Comparison of ENCODE assay signal across 20 mouse cellular contexts in genomic region chr16:11637794-11638193, GRCm38 (mm10).
DNase-seq lines count a peak whose midpoint lies in the region; ATAC-seq and TF ChIP-seq lines count a peak whose summit lies in the region.
"Had no signal": no experiment of that assay in that cellular context is flagged by ENCODE, and none has a peak within 500 bp of the region (broad histone marks: within the 10 kb centered on the region; RNA-seq: fewer than 3 reads in every experiment).

No protein-coding gene starts in this region.

- H3K4me3 ChIP-seq in forebrain, embryonic 10.5 days, result no peak overlapping the region
- H3K4me3 ChIP-seq in forebrain, embryonic 12.5 days (replicated peaks), result no peak overlapping the region
- no peak overlapping the region for H3K4me3 ChIP-seq in layer of hippocampus, adult 2 months
- no peak overlapping the region for H3K4me3 ChIP-seq in midbrain, embryonic 14.5 days (replicated peaks; ENCODE audit: low read depth, low read length)
- H3K4me3 ChIP-seq in midbrain, embryonic 16.5 days (ENCODE audit: low read depth, low read length), result no peak overlapping the region
- H3K4me3 ChIP-seq in midbrain, postnatal 0 days (ENCODE audit: low read depth, low read length), result no peak overlapping the region
- H3K4me3 ChIP-seq in intestine, embryonic 16.5 days (ENCODE audit: low read length), result no peak overlapping the region
- H3K4me3 ChIP-seq: forebrain, embryonic 15.5 days; heart, embryonic 12.5 days; heart, embryonic 15.5 days had no signal

- no peak for DNase-seq in forebrain, embryonic 10.5 days (ENCODE audit: extremely low spot score, low spot score)
- no peak for DNase-seq in layer of hippocampus, adult 2 months (ENCODE audit: low spot score in 2 of 2)
- DNase-seq in layer of hippocampus, adult 9-10 months (ENCODE audit: low spot score), result no peak
- DNase-seq in midbrain, embryonic 14.5 days, result no peak
- DNase-seq in midbrain, postnatal 0 days (ENCODE audit: low spot score), result no peak
- DNase-seq: adrenal gland, adult 8-10 months; adrenal gland, postnatal 25 days; cerebellum, adult 18-20 months; cerebellum, postnatal 14 days; gastrocnemius, postnatal 25 days; heart, postnatal 10 days; heart, postnatal 36 days had no signal

- H3K27me3 ChIP-seq in forebrain, embryonic 10.5 days (ENCODE audit: poor library complexity, severe bottlenecking), result no peaks in the 10 kb centered on the region
- no peaks in the 10 kb centered on the region for H3K27me3 ChIP-seq in forebrain, embryonic 12.5 days
- no peaks in the 10 kb centered on the region for H3K27me3 ChIP-seq in midbrain, embryonic 14.5 days (ENCODE audit: control insufficient read depth, insufficient read depth, low read length)
- no peaks in the 10 kb centered on the region for H3K27me3 ChIP-seq in midbrain, embryonic 16.5 days (ENCODE audit: control insufficient read depth, insufficient read depth, low read depth, low read length)
- no peaks in the 10 kb centered on the region for H3K27me3 ChIP-seq in midbrain, postnatal 0 days (ENCODE audit: insufficient read depth, low read length)
- H3K27me3 ChIP-seq in intestine, embryonic 16.5 days (replicated peaks; ENCODE audit: control insufficient read depth, insufficient read depth, low read length), result no peaks in the 10 kb centered on the region
- H3K27me3 ChIP-seq: forebrain, embryonic 15.5 days; heart, embryonic 12.5 days; heart, embryonic 15.5 days had no signal

- H3K9me3 ChIP-seq in forebrain, embryonic 10.5 days, result no peaks in the 10 kb centered on the region
- H3K9me3 ChIP-seq in forebrain, embryonic 12.5 days, result no peaks in the 10 kb centered on the region
- H3K9me3 ChIP-seq in midbrain, embryonic 14.5 days (ENCODE audit: control insufficient read depth, low read length), result no peaks in the 10 kb centered on the region
- no peaks in the 10 kb centered on the region for H3K9me3 ChIP-seq in midbrain, embryonic 16.5 days (replicated peaks; ENCODE audit: control insufficient read depth, low read length, poor library complexity, severe bottlenecking)
- no peaks in the 10 kb centered on the region for H3K9me3 ChIP-seq in midbrain, postnatal 0 days (ENCODE audit: low read length)
- no peaks in the 10 kb centered on the region for H3K9me3 ChIP-seq in intestine, embryonic 16.5 days (ENCODE audit: control insufficient read depth, low read length)
- H3K9me3 ChIP-seq: forebrain, embryonic 15.5 days; heart, embryonic 12.5 days; heart, embryonic 15.5 days had no signal

- no peak for ATAC-seq in forebrain, embryonic 12.5 days (ENCODE audit: low FRiP score)
- no peak for ATAC-seq in midbrain, embryonic 14.5 days (ENCODE audit: low FRiP score, low TSS enrichment)
- ATAC-seq in midbrain, embryonic 16.5 days, result no peak
- no peak for ATAC-seq in midbrain, postnatal 0 days (ENCODE audit: low FRiP score)
- no peak for ATAC-seq in intestine, embryonic 16.5 days
- ATAC-seq: activated CD4-positive, CD25-positive, alpha-beta regulatory T cell, adult 4 months; forebrain, embryonic 15.5 days had no signal

- no peak overlapping the region for H3K4me2 ChIP-seq in forebrain, embryonic 12.5 days
- H3K4me2 ChIP-seq in midbrain, embryonic 14.5 days (ENCODE audit: low read length), result no peak overlapping the region
- H3K4me2 ChIP-seq in midbrain, embryonic 16.5 days (ENCODE audit: low read length), result no peak overlapping the region
- no peak overlapping the region for H3K4me2 ChIP-seq in midbrain, postnatal 0 days (ENCODE audit: low read depth, low read length, poor library complexity, severe bottlenecking)
- no peak overlapping the region for H3K4me2 ChIP-seq in intestine, embryonic 16.5 days (ENCODE audit: low read depth, low read length)
- H3K4me2 ChIP-seq: forebrain, embryonic 15.5 days; heart, embryonic 12.5 days; heart, embryonic 15.5 days; hindbrain, embryonic 14.5 days had no signal

- 0 out of 2 replicates have a peak overlapping the region, but pooled peaks have one; percentile 40 for H3K27ac ChIP-seq in forebrain, embryonic 10.5 days
- no peak overlapping the region for H3K27ac ChIP-seq in forebrain, embryonic 12.5 days
- peak overlapping the region; percentile 69; the same call in 1 of the 2 replicates for H3K27ac ChIP-seq in layer of hippocampus, adult 2 months
- H3K27ac ChIP-seq in midbrain, embryonic 14.5 days (replicated peaks; ENCODE audit: low read depth, low read length), result 0 out of 2 replicates have a peak overlapping the region, but pooled peaks have one; percentile 32
- H3K27ac ChIP-seq in midbrain, embryonic 16.5 days (ENCODE audit: low read length), result no peak overlapping the region
- H3K27ac ChIP-seq in midbrain, postnatal 0 days (ENCODE audit: low read depth, low read length), result peak overlapping the region; percentile 47; the same call in 1 of the 2 replicates
- no peak overlapping the region for H3K27ac ChIP-seq in intestine, embryonic 16.5 days (ENCODE audit: low read length)
- H3K27ac ChIP-seq: forebrain, embryonic 15.5 days; heart, embryonic 15.5 days had no signal

- no peak overlapping the region for H3K9ac ChIP-seq in forebrain, embryonic 12.5 days
- no peak overlapping the region for H3K9ac ChIP-seq in midbrain, embryonic 14.5 days (replicated peaks; ENCODE audit: low read length)
- no peak overlapping the region for H3K9ac ChIP-seq in midbrain, embryonic 16.5 days (ENCODE audit: low read depth, low read length)
- H3K9ac ChIP-seq in midbrain, postnatal 0 days (replicated peaks; ENCODE audit: low read length, poor library complexity, severe bottlenecking), result no peak overlapping the region
- no peak overlapping the region for H3K9ac ChIP-seq in intestine, embryonic 16.5 days (ENCODE audit: low read depth, low read length)
- H3K9ac ChIP-seq: forebrain, embryonic 15.5 days; heart, embryonic 12.5 days; heart, embryonic 15.5 days; hindbrain, embryonic 14.5 days had no signal

- no peak for TF ChIP-seq CTCF in layer of hippocampus, adult 2 months (conservative IDR thresholded peaks at IDR 0.05)
- no peak for TF ChIP-seq CTCF in midbrain, postnatal 0 days (IDR thresholded peaks at IDR 0.05)

- H3K4me1 ChIP-seq in forebrain, embryonic 10.5 days, result peaks cover 19% of the 10 kb centered on the region
- H3K4me1 ChIP-seq in forebrain, embryonic 12.5 days, result peaks cover 15% of the 10 kb centered on the region
- H3K4me1 ChIP-seq in midbrain, embryonic 14.5 days (ENCODE audit: control insufficient read depth, insufficient read depth, low read length), result peaks cover 12% of the 10 kb centered on the region
- H3K4me1 ChIP-seq in midbrain, embryonic 16.5 days (ENCODE audit: control insufficient read depth, insufficient read depth, low read length), result peaks cover 16% of the 10 kb centered on the region
- peaks cover 4% of the 10 kb centered on the region; the same call in 1 of the 2 replicates for H3K4me1 ChIP-seq in midbrain, postnatal 0 days (ENCODE audit: insufficient read depth, low read length)
- H3K4me1 ChIP-seq in intestine, embryonic 16.5 days (ENCODE audit: control insufficient read depth, insufficient read depth, low read length), result peaks cover 12% of the 10 kb centered on the region

- no peaks in the 10 kb centered on the region for H3K36me3 ChIP-seq in forebrain, embryonic 10.5 days (replicated peaks)
- H3K36me3 ChIP-seq in forebrain, embryonic 12.5 days (replicated peaks), result no peaks in the 10 kb centered on the region
- H3K36me3 ChIP-seq in midbrain, embryonic 14.5 days (ENCODE audit: control insufficient read depth, insufficient read depth, low read length), result no peaks in the 10 kb centered on the region
- H3K36me3 ChIP-seq in midbrain, embryonic 16.5 days (ENCODE audit: control insufficient read depth, insufficient read depth, low read length), result no peaks in the 10 kb centered on the region
- H3K36me3 ChIP-seq in midbrain, postnatal 0 days (ENCODE audit: insufficient read depth, low read length), result no peaks in the 10 kb centered on the region
- H3K36me3 ChIP-seq in intestine, embryonic 16.5 days (ENCODE audit: control insufficient read depth, insufficient read depth, low read length), result no peaks in the 10 kb centered on the region
- H3K36me3 ChIP-seq: forebrain, embryonic 15.5 days; heart, embryonic 12.5 days; heart, embryonic 15.5 days had no signal

Comparison
In these comparisons a context has a peak if more than half of its experiments do, and no peak if none do; other contexts are left out.
1. H3K27ac ChIP-seq: peak in forebrain, embryonic 10.5 days (single experiment), layer of hippocampus, adult 2 months (single experiment), midbrain, embryonic 14.5 days (single experiment) and midbrain, postnatal 0 days (single experiment); none in forebrain, embryonic 12.5 days (single experiment), midbrain, embryonic 16.5 days (single experiment) and intestine, embryonic 16.5 days (single experiment).